Mouse (Mus musculus): ENCODE results near the gene Mospd3. TPM values are rescaled to one million over a fixed set of nuclear protein-coding genes. Genes with fewer than 3 reads are reported as not detected.

The Mospd3 gene
- 10 to 100 TPM; 19.2 to 28.5 (median 26.2) TPM for total RNA-seq (2022)

DNA sequence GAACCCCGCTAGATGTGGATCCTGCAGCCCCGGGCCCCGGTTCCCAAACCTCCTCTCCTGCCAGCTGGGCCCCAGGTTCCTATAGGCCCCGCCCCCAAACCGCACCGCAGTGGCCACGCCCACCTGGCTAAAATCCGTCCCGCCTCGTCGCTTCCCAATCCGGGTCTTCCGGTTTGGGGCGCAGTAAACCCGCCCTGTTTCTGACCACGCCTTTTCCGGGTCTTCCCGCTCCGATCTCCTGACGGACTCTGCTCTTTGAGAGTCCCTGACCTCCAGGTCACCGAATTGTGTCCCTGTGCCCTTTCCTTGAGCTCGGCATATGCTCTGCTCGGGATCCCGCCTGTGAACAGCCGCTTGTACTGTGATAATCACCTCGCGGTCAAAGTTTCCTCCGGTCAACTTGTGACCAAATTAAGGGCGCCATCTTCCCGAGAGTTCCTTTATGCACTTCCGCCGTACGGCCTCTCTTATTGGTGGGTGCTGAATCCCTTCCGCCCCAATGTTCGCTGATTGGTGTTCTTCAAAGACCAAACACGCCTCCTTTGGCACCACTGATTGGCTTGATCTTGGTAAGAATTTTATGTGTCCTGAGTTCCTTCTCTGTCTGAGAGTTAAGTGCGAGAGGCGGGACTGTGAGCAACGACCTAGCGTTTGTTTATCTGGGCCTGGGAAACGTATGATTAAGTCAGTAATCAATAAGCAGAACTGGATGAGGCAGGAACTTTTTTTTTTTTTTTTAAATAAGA, at the start of gene Mospd3:
Gene Mospd3, minus strand, starts transcription at position 440 of the 746 bp plus-strand sequence.
- DNase-seq (ENCODE audit: low spot score in 2 of 2), result peak; percentile 95

DNA sequence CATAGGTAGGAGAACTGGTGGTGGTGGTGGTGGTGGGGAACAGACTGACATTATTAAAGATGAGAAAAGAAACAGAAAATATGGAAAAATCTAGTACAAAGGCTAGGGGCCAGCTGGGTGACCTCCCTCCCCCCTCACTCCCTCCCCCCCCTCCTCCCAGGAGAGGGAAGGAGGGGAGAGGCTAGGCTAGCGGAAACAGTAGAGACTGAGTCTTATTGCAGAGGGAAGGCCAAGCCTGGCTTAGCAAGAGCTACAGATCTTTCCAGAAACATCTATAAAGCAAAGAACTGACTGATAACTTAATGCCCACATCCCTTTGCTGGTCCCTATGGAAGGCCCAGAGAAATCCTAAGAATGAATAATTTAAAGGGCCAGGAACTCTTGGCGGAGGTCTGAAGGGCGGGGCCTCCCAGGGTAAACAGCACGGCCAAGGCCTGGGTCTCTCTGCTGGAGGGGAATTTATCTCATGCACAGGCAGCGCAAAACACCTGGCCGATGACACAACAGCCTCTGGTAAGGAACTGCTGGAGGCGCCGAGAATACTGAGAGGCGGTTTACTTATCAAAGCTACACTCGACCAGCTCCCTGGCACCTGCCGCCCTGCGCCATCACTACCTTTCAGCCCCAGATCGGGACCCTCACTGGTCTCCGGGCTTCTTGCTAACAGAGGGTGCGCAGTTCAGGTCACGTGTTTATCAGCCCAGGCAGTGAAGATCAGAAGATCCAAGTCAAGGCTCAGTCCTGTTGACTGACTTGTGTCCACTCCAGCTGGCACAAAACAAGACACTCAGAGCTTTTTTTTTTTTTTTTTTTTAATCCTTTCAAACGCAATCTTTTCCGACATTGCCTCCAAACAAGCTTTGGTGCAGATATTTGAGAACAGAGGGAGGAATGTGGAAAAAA, 49.1 kb upstream of the Mospd3 start:
- DNase-seq (ENCODE audit: low spot score in 2 of 2), result no peak

DNA sequence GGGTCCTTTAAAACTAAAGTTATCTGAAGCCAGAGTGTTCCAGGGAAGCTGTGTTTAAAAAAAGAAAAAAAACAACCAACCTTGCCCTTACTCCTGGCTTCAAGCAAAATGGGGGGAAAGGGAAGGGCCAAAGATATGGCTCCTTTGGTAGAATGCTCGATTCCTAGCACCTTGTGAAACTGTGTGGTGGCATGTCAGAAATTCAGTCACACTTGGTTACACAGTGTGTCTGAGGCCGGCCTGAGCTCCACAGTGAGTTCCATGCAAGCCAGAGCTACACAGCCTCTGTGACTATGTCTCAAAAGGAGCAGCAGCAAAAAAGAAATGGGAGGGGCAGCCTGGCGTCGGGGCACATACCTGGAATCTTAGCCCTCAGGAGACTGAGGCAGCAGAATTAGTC, 48.4 kb upstream of the Mospd3 start:
- no peak for DNase-seq (ENCODE audit: low spot score in 2 of 2)

DNA sequence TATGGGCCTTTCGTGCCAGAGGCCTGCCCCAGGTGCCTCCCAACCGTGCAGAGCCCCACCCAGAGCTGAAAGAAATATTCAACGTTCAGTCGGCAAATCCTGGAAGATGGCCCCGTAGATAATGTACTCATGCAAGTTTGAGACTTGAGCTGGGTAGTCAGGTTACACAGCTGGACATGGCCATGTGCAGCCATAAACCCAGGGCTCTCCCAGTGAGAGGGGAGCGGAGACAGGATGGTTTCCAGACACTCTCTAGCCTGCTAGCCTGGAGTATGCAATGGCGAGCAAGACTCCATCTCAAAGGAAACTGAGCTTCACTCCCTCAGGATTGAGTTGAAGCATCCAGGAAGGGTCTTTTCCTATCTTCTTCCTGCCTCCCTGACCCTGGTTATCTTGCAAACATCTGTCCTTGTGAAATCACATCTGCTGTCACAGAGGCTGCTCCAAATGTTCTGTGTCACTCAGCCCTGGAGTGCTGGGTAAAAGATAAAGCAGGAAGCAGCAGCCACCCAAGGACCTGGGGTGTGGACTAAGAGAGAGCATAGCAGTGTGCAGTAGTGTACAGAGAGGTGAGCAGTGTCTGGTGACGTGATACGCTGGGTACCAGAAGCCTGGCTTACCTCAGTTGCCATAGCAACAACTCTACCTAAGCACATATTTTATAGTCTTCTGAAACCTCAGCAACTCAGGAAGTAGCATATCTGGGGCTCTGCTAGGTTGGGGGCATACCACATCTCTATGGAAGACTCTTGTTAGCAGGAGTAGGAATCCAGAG, 47.2 kb upstream of the Mospd3 start:
- no peak for DNase-seq (ENCODE audit: low spot score in 2 of 2)

GRCm38 (mm10) chr5:137645652-137646091, 44.8 kb upstream of the Mospd3 start, which contains the start of gene Irs3:
Irs3 (minus strand) TSS chr5:137645714.
- no peak for DNase-seq (ENCODE audit: low spot score in 2 of 2)

- no peak for DNase-seq (ENCODE audit: low spot score in 2 of 2)
These were observed 44.3 kb upstream of the Mospd3 start for GRCm38 (mm10) chr5:137645091-137645651.

GRCm38 (mm10) chr5:137644484-137644883, 43.6 kb upstream of the Mospd3 start:
- DNase-seq (ENCODE audit: low spot score in 2 of 2), result no peak

DNA sequence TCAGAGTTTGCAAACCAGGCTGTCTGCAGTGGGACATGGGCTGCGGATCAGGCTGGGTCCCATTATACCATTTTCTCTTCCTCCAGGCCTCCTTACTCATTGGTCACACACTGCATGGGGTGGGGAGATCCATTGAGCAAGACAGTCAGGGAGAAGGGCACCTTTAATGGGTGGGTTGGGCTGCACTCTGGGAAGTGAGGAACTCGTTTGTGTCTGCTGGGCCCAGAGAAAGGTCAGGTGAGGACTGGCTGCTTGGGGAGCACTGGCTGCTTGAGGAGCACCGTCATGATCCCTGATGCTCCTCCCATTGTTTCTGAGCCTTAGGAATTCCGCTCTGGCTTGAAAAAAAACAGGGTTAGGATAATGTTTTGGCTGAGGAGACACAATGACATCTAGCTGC, 42.0 kb upstream of the Mospd3 start:
- DNase-seq (ENCODE audit: low spot score in 2 of 2), result no peak

- DNase-seq (ENCODE audit: low spot score in 2 of 2), result no peak
These were observed 40.2 kb upstream of the Mospd3 start, which contains the start of gene Sap25 for GRCm38 (mm10) chr5:137641054-137641453. Sap25 (plus strand) TSS chr5:137641334.

DNA sequence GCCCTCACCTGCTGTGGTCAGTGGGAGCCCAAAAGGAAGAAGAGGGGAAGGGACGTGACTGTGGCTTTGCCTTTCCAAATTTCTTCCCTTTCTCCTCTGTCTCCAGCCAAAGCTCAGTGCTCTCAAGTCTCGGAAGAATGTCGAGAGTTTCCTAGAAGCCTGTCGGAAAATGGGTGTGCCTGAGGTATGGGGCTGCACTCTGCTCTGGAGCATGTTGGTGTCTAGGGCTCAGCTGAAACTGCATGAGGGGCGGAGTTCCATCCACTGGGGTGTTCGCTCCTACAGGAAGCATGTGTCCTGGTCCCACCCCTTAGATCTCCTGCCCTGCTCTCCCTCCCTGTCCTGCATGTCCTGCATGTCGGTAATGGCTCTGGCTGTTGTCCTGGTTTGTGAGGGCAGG, 38.6 kb upstream of the Mospd3 start:
- no peak for DNase-seq (ENCODE audit: low spot score in 2 of 2)

GRCm38 (mm10) chr5:137633397-137634084, 32.7 kb upstream of the Mospd3 start:
- no peak for DNase-seq (ENCODE audit: low spot score in 2 of 2)

DNA sequence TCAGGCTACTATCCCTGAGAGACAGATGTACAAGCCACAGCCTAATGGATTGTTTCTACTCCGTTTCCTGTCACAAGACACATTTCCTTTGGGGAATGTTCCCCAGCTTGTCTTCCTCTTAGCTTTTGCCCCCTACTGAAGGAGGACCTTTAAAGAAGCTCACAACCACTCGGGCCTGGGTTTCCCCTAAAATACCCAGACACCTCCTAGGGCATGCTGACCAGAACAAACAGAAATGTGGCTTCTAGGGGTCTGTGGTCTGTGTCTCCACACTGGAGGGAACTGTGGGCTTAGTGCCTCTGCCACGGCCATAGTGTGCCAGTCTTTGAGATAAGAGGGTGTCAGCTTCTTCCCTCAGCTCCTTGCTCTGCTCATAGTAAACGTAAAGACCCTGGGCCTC, 30.7 kb upstream of the Mospd3 start:
- DNase-seq (ENCODE audit: low spot score in 2 of 2), result no peak

- peak; percentile 38 to 52 for DNase-seq (ENCODE audit: low spot score in 2 of 2)
These were observed 30.3 kb upstream of the Mospd3 start for GRCm38 (mm10) chr5:137631171-137631570.

- DNase-seq (ENCODE audit: low spot score in 2 of 2), result no peak
These were observed 29.7 kb upstream of the Mospd3 start for GRCm38 (mm10) chr5:137630602-137631001.

DNA sequence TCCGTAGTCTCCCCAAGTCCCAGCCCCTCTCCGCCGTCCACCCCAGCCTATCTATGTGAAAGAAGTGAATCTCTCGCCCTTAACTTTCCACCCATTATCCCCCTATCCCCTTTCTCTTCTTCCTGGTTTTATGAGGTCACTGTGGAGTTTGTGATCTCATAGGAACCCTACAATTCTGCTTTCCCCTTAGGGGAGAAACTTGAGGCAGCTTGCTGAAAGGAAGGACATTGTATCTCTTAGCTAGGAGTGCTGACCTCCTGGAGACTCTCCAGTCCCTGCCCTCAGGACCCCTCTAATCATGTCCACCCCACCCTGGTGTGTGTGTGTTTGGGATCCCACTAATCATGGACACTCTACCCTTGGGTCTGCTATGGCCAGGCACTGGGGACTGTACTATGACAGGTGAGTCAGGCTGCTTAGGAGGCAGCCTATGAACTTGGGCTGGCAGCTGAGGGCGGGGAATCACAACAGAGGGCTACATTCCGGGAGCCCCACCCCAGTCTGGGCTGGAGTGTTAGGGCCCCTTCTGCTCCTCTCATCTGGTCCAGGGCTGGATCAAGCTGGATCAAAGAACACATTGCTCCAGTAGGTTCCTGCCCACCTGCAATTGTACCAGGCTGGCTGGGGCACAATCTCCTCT, 29.2 kb upstream of the Mospd3 start:
- DNase-seq (ENCODE audit: low spot score in 2 of 2), result no peak

DNA sequence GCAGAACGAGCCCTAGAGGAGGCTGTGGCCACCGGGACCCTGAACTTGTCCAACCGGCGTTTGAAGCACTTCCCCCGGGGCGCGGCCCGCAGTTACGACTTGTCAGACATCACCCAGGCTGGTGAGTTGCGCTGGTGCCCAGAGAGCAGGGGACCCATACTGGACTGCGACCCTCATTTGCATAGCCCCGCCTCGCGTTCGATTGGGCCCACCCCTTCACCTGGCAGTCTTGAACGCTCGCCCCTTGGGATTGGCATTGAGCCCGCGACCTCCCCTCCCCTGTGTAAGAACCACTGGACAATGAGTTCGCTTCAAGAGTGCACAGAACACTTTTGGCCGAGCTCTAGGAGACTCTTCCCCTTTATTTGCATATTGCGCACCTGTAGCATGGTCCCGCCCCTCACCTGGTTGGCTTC, 28.5 kb upstream of the Mospd3 start:
- peak in 1 of 2 experiments; percentile 56 for DNase-seq (ENCODE audit: low spot score in 2 of 2)

DNA sequence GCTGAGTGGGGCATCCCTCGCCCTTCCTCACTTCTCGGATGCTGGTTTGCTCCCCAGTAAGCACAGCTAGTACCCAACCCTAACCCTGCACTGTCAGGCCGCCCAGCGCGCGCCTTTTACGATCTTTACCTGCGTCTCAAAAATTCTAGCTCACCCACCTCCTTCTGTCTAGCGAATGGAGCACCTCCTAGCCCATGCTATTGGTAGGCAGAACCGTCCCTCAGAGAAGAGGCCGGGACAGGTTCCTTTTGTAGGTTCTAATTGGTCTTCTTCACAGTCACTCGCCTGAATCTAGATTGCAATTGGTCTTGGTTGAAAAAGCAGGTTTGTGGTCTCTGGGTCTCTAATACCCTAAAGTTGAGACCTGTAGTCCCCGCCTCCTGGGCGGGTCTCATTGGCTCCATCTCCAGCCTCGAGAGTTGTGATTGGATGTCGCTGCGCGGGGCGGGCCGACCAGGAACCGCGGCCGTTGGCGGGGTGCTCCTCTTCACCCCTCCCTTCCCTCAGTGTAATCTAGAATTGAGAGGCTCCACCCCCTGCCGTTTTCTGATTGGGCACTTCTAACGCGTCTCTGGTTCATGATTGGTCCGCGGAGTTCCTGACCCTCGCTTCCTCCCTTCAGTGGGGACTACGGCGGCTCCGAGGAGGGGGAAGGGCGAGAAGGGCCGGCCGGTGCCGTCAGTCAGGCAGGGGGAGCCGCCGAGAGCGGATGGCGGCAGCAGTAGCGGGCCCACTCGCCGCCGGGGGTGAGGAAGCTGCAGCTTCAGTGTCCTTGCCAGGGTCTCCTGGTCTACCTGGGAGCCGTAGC, 27.8 kb upstream of the Mospd3 start, which contains the start of the genes Fbxo24, Lrch4 and Gm20605:
Gene Fbxo24, minus strand, starts transcription at position 505 of the 808 bp plus-strand sequence.
Gene Lrch4, plus strand, starts transcription at position 624 of the 808 bp plus-strand sequence.
Gene Gm20605, plus strand, starts transcription at position 678 of the 808 bp plus-strand sequence.
- peak; percentile 99 to 100 for DNase-seq (ENCODE audit: low spot score in 2 of 2)

DNA sequence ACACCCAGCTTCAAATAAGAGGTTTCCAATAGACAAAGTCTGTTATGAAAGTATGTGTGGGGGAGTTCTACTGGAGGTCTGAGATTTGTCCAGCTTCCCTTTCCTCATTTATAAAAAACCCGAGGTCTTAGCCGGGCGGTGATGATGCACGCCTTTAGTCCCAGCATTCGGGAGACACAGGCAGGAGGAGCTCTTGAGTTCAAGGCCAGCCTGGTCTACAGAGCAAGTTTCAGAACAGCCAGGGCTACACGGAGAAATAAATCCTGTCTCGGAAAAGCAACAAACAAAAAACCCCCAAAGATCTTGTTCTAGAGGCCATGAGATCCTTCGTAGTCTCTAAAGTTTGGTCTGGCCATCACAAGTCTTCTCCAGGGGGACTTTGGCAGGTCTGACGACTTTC, 27.1 kb upstream of the Mospd3 start:
- DNase-seq (ENCODE audit: low spot score in 2 of 2), result no peak
